Comparison of ENCODE assay signal across 28 mouse cellular contexts in genomic region chr16:25843625-25844024, GRCm38 (mm10).
A peak's percentile ranks its signal among the peaks of the same experiment; 100 is the strongest.
DNase-seq lines count a peak whose midpoint lies in the region; TF ChIP-seq lines count a peak whose summit lies in the region.
"Had no signal": no experiment of that assay in that cellular context is flagged by ENCODE, and none has a peak within 500 bp of the region (broad histone marks: within the 10 kb centered on the region; RNA-seq: fewer than 3 reads in every experiment).

No protein-coding gene starts in this region.

- H3K4me3 ChIP-seq in heart, adult 2 months, result no peak overlapping the region
- H3K4me3 ChIP-seq: erythroblast, embryonic 14.5 days; forebrain, embryonic 12.5 days; heart, embryonic 10.5 days; intestine, embryonic 15.5 days; layer of hippocampus, adult 2 months; liver, embryonic 15.5 days; myocyte had no signal

- no peaks in the 10 kb centered on the region for H3K79me2 ChIP-seq in heart, adult 2 months (replicated peaks; ENCODE audit: control insufficient read depth, insufficient read depth, low read length)

- 90% methylated on average over 13 of the region's 13 CpGs for WGBS in heart, adult 2 months

- no peaks in the 10 kb centered on the region for H3K4me1 ChIP-seq in heart, adult 2 months (ENCODE audit: control insufficient read depth, insufficient read depth, low read length)
- H3K4me1 ChIP-seq: forebrain, embryonic 12.5 days; heart, embryonic 10.5 days; intestine, embryonic 15.5 days; liver, embryonic 15.5 days had no signal

- no peak for TF ChIP-seq POLR2A in heart, adult 2 months (IDR thresholded peaks at IDR 0.05; ENCODE audit: insufficient read depth, low read depth, low read length)

- no peaks in the 10 kb centered on the region; the same call in 1 of the 2 replicates for H3K27me3 ChIP-seq in heart, adult 2 months (ENCODE audit: control insufficient read depth, insufficient read depth, low read length)
- H3K27me3 ChIP-seq: CH12.LX; forebrain, embryonic 12.5 days; intestine, embryonic 15.5 days; liver, embryonic 15.5 days; Patski had no signal

- no peak overlapping the region for H3K9ac ChIP-seq in heart, adult 2 months (ENCODE audit: low read depth, low read length)
- H3K9ac ChIP-seq: forebrain, embryonic 12.5 days; intestine, embryonic 15.5 days; liver, embryonic 15.5 days had no signal

- no peak overlapping the region for H3K27ac ChIP-seq in heart, adult 2 months
- H3K27ac ChIP-seq: forebrain, embryonic 12.5 days; heart, embryonic 10.5 days; intestine, embryonic 15.5 days; layer of hippocampus, adult 2 months; liver, embryonic 15.5 days had no signal

- no peak for TF ChIP-seq CTCF in heart, adult 2 months (IDR thresholded peaks at IDR 0.05)

- DNase-seq in urinary bladder, adult 18-20 months (ENCODE audit: low spot score in 2 of 2), result peak; percentile 56 to 81
- DNase-seq in urinary bladder, postnatal 10 days (ENCODE audit: low spot score), result no peak
- peak; percentile 90 for DNase-seq in gonadal fat pad, adult 2 months (ENCODE audit: low read depth)
- DNase-seq in urinary bladder, adult 2 months (ENCODE audit: low spot score), result peak; percentile 38
- DNase-seq in lung, adult 18-20 months, result no peak
- no peak for DNase-seq in heart, adult 11 months
- DNase-seq in heart, adult 2 months, result no peak
- DNase-seq: adrenal gland, postnatal 36 days; B cell, adult 2 months; cerebellum, adult 9-10 months; gastrocnemius, postnatal 36 days; heart, postnatal 4 days; kidney, adult 8-10 months; kidney, postnatal 10 days; layer of hippocampus, postnatal 36 days; liver; lung, postnatal 4 days; thymus, postnatal 14 days had no signal

- intact Hi-C loops in heart, adult 2 months (cut with DNase I), result no loop called here

- no peaks in the 10 kb centered on the region for H3K36me3 ChIP-seq in heart, adult 2 months (ENCODE audit: control insufficient read depth, insufficient read depth, low read length)
- H3K36me3 ChIP-seq: forebrain, embryonic 12.5 days; G1E; heart, embryonic 10.5 days; intestine, embryonic 15.5 days; liver, embryonic 15.5 days had no signal

- TF ChIP-seq EP300 in heart, adult 2 months (IDR thresholded peaks at IDR 0.05; ENCODE audit: insufficient read depth, low read depth, low read length), result no peak

Comparison
In these comparisons a context has a peak if more than half of its experiments do, and no peak if none do; other contexts are left out.
1. DNase-seq: peak in urinary bladder, adult 18-20 months (2 of 2), gonadal fat pad, adult 2 months (single experiment) and urinary bladder, adult 2 months (single experiment); none in urinary bladder, postnatal 10 days (single experiment), lung, adult 18-20 months (0 of 2), heart, adult 11 months (single experiment) and heart, adult 2 months (0 of 2).